Mouse (Mus musculus): ENCODE measurements around the gene Fxyd7. TPM values are rescaled to one million over a fixed set of nuclear protein-coding genes. Genes with fewer than 3 reads are reported as not detected.

Gene Fxyd7
- total RNA-seq, 1 experiment from 2014 or later: not detected

- peak; percentile 84 for ATAC-seq (replicated peaks; ENCODE audit: low read depth, poor library complexity, severe bottlenecking)
Observed at GRCm38 (mm10) chr7:31077885-31078445, 26.7 kb upstream of the Fxyd7 start.

- ATAC-seq (replicated peaks; ENCODE audit: low read depth, poor library complexity, severe bottlenecking): no peak
Observed at GRCm38 (mm10) chr7:31077470-31077869, 26.2 kb upstream of the Fxyd7 start.

DNA sequence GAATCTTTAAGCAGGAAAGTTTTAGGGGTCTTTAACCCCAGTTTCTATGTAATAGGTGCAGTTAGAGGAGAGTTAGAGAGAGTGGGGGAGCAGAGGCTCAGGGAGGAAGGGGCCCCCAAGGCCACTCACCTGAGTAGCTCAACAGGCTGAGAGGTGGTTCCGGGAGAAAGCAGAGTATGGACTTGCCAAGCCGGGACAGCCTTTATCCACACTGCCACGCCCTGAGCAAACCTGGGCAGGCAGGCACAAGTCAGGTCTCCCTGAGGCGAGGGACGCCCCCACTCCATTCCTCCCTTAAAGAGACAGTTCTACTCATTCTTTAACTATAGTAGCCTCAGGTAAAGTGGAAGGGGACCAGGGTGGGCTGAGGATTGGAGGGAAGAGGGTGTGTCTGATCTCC is 25.2 kb upstream of the Fxyd7 start, which contains the start of gene Fxyd3:
TSS of gene Fxyd3 (minus strand) at position 213 of the 400 bp plus-strand sequence.
- no peak for ATAC-seq (replicated peaks; ENCODE audit: low read depth, poor library complexity, severe bottlenecking)

DNA sequence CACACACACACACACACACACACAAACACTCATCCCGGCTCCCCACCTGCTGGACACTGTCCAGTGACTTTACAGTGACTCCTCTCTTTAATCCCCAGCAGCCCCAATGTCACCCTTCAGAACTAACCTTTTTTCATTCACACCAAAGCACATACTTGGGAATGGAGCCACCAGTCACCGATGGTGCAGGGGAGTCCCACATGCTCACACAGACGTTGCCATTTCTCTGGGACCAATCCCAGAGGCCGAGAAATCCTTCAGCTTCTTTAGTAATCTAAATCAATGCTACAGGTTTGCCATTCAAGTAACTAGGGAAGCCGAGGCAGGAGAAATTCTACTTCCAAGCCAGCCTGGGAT is 23.4 kb upstream of the Fxyd7 start:
- no peak for ATAC-seq (replicated peaks; ENCODE audit: low read depth, poor library complexity, severe bottlenecking)

GRCm38 (mm10) chr7:31074061-31074712 is 22.9 kb upstream of the Fxyd7 start:
- no peak for ATAC-seq (replicated peaks; ENCODE audit: low read depth, poor library complexity, severe bottlenecking)

DNA sequence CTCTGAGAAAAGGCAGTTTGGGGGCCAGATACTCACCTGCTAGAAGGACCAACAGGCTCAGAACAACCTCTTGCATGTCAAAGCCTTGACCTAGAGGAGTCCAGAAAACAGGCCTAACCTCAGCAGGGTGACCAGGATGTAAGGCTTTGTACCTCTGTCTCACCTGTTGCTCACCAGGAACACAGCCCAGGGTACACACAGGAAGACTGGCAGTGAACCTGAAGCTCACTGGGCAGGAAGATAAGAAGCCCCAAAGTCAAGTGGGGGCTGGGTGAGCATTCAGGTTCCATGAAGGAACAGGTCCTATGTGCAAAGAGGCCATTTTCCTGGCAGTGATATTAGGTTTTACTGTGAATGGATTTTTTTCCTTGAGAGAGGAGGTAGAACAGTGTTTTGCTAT is 22.3 kb upstream of the Fxyd7 start:
- ATAC-seq (replicated peaks; ENCODE audit: low read depth, poor library complexity, severe bottlenecking): no peak

- no peak for ATAC-seq (replicated peaks; ENCODE audit: low read depth, poor library complexity, severe bottlenecking)
Observed at GRCm38 (mm10) chr7:31072326-31072725, 21.1 kb upstream of the Fxyd7 start.

- no peak for ATAC-seq (replicated peaks; ENCODE audit: low read depth, poor library complexity, severe bottlenecking)
Observed at GRCm38 (mm10) chr7:31070324-31070723, 19.1 kb upstream of the Fxyd7 start.

DNA sequence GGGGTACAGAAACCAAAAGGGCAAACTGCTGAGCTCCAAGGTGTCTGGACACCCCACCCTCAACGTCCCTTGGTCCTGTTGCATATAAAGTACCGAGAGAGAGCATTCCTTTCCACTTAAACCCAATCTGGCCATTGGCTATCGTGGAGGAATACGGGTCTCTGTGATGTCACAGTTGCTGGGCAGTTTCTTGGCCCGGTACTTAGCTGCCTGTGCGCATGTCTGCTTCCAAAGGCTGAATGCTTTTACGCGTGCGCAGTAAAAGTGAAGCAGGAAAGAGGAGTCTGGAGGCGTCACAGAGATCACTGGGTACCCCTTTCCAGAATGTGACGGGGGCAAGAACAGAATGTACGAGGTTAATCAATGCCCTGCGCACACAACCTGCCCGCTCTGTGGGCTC is 18.2 kb upstream of the Fxyd7 start:
- no peak for ATAC-seq (replicated peaks; ENCODE audit: low read depth, poor library complexity, severe bottlenecking)

DNA sequence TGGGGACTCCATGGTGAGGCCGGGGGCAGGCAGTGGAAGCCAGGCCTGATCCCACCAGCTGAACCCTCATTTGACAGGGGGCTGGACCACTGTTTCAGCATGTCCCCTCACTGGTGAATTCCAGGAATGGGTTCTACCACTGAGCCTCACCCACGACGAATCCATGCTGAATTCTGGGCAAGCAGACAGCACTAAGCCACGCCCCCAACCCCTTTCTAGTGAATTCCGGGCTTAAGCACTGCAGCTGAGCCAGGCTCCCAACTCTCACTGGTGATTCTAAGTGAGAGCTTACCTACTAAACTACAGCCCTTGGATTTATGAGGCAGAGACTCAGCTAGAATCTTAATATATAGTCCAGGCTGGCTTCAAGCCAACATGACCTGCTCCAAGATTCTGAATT is 16.6 kb upstream of the Fxyd7 start:
- no peak for ATAC-seq (replicated peaks; ENCODE audit: low read depth, poor library complexity, severe bottlenecking)

- no peak for ATAC-seq (replicated peaks; ENCODE audit: low read depth, poor library complexity, severe bottlenecking)
Observed at GRCm38 (mm10) chr7:31063074-31063560, 11.8 kb upstream of the Fxyd7 start.

DNA sequence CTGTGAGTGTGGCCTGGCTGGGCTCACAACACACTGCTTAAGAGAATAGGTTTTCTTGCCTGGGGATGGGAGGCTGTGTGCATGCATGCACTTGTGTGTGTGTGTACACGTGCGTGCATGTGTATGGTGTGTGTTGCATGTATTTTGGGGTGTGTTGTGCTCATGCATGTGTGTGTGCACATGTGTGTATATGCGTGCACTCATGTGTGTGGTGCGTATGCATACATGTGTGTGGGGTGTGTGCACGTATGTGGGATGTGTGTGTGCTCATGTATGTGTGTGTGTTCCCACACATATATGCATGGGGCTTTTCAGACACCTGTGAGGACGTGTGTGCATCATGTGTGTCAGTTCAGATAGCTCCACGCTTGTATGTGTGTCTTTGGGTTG is 9.3 kb upstream of the Fxyd7 start:
- ATAC-seq (replicated peaks; ENCODE audit: low read depth, poor library complexity, severe bottlenecking): no peak

GRCm38 (mm10) chr7:31059919-31060620 is 8.8 kb upstream of the Fxyd7 start:
- no peak for ATAC-seq (replicated peaks; ENCODE audit: low read depth, poor library complexity, severe bottlenecking)

DNA sequence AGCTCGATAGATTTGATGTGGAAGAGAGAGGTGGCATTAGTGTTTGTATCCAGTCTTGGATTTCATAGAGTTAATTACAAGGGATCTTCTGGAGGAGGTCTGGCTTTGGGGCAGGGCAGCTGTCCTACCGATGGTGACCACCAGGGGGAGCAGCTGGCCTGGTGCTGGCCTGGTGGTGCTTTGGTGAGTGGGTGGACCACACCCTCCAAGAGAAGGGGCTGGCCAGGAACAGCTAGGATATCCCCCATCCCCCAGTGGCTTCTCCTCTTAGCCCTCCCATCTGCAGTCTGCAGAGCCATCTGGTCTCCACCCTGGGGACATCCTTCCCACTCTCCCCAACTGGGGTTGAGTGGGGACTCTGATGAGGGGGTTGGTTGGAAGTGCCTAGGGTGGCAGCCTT is 7.8 kb upstream of the Fxyd7 start, which contains the start of gene Lgi4:
TSS of gene Lgi4 (plus strand) at position 235 of the 400 bp plus-strand sequence.
- peak; percentile 88 for ATAC-seq (replicated peaks; ENCODE audit: low read depth, poor library complexity, severe bottlenecking)

DNA sequence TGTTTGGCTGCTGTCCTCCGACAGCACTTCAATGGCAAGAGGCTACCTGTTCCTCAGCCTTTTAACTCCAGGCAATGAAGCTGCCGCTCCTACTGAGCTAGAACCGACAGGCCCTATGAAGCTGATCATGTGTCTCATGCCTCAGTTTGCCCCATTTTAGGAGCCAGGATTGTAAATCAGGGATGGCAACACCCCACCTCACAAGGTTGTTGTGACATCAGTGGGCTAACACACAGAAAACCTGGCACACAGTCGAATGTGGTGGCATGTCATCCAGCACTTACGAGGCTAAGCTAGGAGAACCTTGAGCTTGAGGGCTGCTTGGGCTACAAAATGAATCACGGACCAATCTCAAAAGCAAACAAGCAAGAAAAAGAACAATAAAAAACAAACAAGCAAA is 6.9 kb upstream of the Fxyd7 start:
- ATAC-seq (replicated peaks; ENCODE audit: low read depth, poor library complexity, severe bottlenecking): no peak

DNA sequence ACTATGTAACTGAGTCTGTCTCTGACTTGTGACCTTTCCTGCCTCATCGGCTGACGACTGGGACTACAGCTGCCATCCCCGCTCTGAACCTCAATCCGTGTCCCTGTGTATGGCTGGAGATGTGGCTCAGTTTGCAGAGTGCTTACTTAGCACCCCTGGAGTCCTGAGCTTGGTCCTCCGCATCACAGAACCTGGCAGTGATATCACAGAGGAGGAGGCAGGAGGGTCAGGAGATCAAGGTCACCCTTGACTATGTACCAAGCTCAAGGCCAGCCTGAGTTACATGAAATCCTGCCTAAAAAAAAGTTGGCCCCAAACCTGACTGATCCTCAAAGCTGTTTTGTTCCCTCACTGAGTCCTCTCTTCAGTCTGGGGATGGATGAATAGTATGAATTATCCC is 6.5 kb upstream of the Fxyd7 start:
- ATAC-seq (replicated peaks; ENCODE audit: low read depth, poor library complexity, severe bottlenecking): no peak

- ATAC-seq (replicated peaks; ENCODE audit: low read depth, poor library complexity, severe bottlenecking): no peak
Observed at GRCm38 (mm10) chr7:31057071-31057470, 5.8 kb upstream of the Fxyd7 start, which contains the start of gene Fxyd1. TSS of gene Fxyd1 (minus strand) at chr7:31057199.

DNA sequence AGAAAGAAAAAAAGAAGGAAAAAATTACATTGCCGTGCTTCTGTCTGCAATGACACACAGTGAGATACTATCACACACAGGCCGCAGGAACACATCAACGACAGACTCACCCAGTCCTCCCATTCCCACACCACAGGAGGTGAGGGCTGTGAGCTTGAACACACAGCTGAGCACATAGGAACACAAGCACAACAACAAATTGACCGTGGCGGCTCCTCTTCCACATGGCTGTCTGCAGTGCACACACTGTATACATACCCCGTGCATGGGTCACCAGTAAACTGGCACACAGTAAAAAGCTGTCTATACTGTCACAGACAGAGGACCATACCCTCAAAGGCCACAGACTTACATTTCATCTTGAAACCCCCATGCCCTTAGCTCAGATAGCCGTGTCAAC is 5.2 kb upstream of the Fxyd7 start:
- ATAC-seq (replicated peaks; ENCODE audit: low read depth, poor library complexity, severe bottlenecking): no peak

DNA sequence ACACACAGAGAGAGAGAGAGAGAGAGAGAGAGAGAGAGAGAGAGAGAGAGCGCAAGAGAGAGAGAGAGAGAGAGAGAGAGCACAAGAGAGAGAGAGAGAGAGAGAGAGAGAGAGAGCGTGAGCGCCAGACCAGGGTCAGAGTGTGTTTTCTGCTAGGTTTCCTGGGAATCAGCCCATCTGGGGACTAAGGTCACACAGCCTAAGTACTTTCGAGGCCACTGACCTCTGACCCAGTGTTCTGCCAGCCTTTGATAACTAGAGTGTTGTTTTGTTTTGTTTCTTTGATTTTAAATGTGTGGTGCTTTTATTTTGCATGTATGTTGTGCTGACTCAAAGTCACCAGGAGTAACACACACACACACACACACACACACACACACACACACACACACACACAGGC is 4.6 kb upstream of the Fxyd7 start:
- no peak for ATAC-seq (replicated peaks; ENCODE audit: low read depth, poor library complexity, severe bottlenecking)

- no peak for ATAC-seq (replicated peaks; ENCODE audit: low read depth, poor library complexity, severe bottlenecking)
Observed at GRCm38 (mm10) chr7:31055354-31055824, 4.1 kb upstream of the Fxyd7 start.

- no peak for ATAC-seq (replicated peaks; ENCODE audit: low read depth, poor library complexity, severe bottlenecking)
Observed at GRCm38 (mm10) chr7:31054661-31055320, 3.5 kb upstream of the Fxyd7 start.
